Mouse (Mus musculus): Measurements from ENCODE around the gene Abhd10. TPM values are rescaled to one million over a fixed set of nuclear protein-coding genes. Genes with fewer than 3 reads are reported as not detected.

Abhd10 gene
- total RNA-seq, 1 experiment from 2014 or later, result 34.7 TPM

GRCm38 (mm10) chr16:45737880-45738279 lies 4.9 kb downstream of the Abhd10 start:
- peak; percentile 53 for ATAC-seq (replicated peaks; ENCODE audit: insufficient number of reproducible peaks, low FRiP score, low TSS enrichment, poor library complexity, severe bottlenecking)

GRCm38 (mm10) chr16:45736724-45737123 lies 6.0 kb downstream of the Abhd10 start:
- no peak for ATAC-seq (replicated peaks; ENCODE audit: insufficient number of reproducible peaks, low FRiP score, low TSS enrichment, poor library complexity, severe bottlenecking)

- no peak for ATAC-seq (replicated peaks; ENCODE audit: insufficient number of reproducible peaks, low FRiP score, low TSS enrichment, poor library complexity, severe bottlenecking)
Measured at GRCm38 (mm10) chr16:45729163-45729562, 13.6 kb downstream of the Abhd10 start.

GRCm38 (mm10) chr16:45724742-45725102 lies 18.0 kb downstream of the Abhd10 start:
- no peak for ATAC-seq (replicated peaks; ENCODE audit: insufficient number of reproducible peaks, low FRiP score, low TSS enrichment, poor library complexity, severe bottlenecking)

GRCm38 (mm10) chr16:45724061-45724741 lies 18.6 kb downstream of the Abhd10 start, which contains the start of gene Tagln3:
Tagln3 (minus strand) TSS chr16:45724608.
- ATAC-seq (replicated peaks; ENCODE audit: insufficient number of reproducible peaks, low FRiP score, low TSS enrichment, poor library complexity, severe bottlenecking), result no peak

GRCm38 (mm10) chr16:45723172-45723901 lies 19.4 kb downstream of the Abhd10 start:
- ATAC-seq (replicated peaks; ENCODE audit: insufficient number of reproducible peaks, low FRiP score, low TSS enrichment, poor library complexity, severe bottlenecking), result no peak

- ATAC-seq (replicated peaks; ENCODE audit: insufficient number of reproducible peaks, low FRiP score, low TSS enrichment, poor library complexity, severe bottlenecking), result no peak
Measured at GRCm38 (mm10) chr16:45722460-45722951, 20.2 kb downstream of the Abhd10 start.

GRCm38 (mm10) chr16:45720022-45720630 lies 22.6 kb downstream of the Abhd10 start:
- ATAC-seq (replicated peaks; ENCODE audit: insufficient number of reproducible peaks, low FRiP score, low TSS enrichment, poor library complexity, severe bottlenecking), result no peak

GRCm38 (mm10) chr16:45718296-45718695 lies 24.5 kb downstream of the Abhd10 start:
- ATAC-seq (replicated peaks; ENCODE audit: insufficient number of reproducible peaks, low FRiP score, low TSS enrichment, poor library complexity, severe bottlenecking), result no peak

- no peak for ATAC-seq (replicated peaks; ENCODE audit: insufficient number of reproducible peaks, low FRiP score, low TSS enrichment, poor library complexity, severe bottlenecking)
Measured at GRCm38 (mm10) chr16:45714489-45715150, 28.1 kb downstream of the Abhd10 start.

GRCm38 (mm10) chr16:45713878-45714277 lies 28.9 kb downstream of the Abhd10 start:
- ATAC-seq (replicated peaks; ENCODE audit: insufficient number of reproducible peaks, low FRiP score, low TSS enrichment, poor library complexity, severe bottlenecking), result no peak

- ATAC-seq (replicated peaks; ENCODE audit: insufficient number of reproducible peaks, low FRiP score, low TSS enrichment, poor library complexity, severe bottlenecking), result no peak
Measured at GRCm38 (mm10) chr16:45713261-45713660, 29.5 kb downstream of the Abhd10 start.

- no peak for ATAC-seq (replicated peaks; ENCODE audit: insufficient number of reproducible peaks, low FRiP score, low TSS enrichment, poor library complexity, severe bottlenecking)
Measured at GRCm38 (mm10) chr16:45711263-45711662, 31.5 kb downstream of the Abhd10 start.

- ATAC-seq (replicated peaks; ENCODE audit: insufficient number of reproducible peaks, low FRiP score, low TSS enrichment, poor library complexity, severe bottlenecking), result no peak
Measured at GRCm38 (mm10) chr16:45699301-45699700, 43.5 kb downstream of the Abhd10 start.

GRCm38 (mm10) chr16:45697996-45698395 lies 44.8 kb downstream of the Abhd10 start:
- ATAC-seq (replicated peaks; ENCODE audit: insufficient number of reproducible peaks, low FRiP score, low TSS enrichment, poor library complexity, severe bottlenecking), result no peak

GRCm38 (mm10) chr16:45695445-45696160 lies 47.2 kb downstream of the Abhd10 start:
- ATAC-seq (replicated peaks; ENCODE audit: insufficient number of reproducible peaks, low FRiP score, low TSS enrichment, poor library complexity, severe bottlenecking), result no peak

- ATAC-seq (replicated peaks; ENCODE audit: insufficient number of reproducible peaks, low FRiP score, low TSS enrichment, poor library complexity, severe bottlenecking), result no peak
Measured at GRCm38 (mm10) chr16:45693558-45693957, 49.2 kb downstream of the Abhd10 start, which contains the start of gene Tmprss7. Tmprss7 (minus strand) TSS chr16:45693658.

GRCm38 (mm10) chr16:45692851-45693250 lies 49.9 kb downstream of the Abhd10 start:
- ATAC-seq (replicated peaks; ENCODE audit: insufficient number of reproducible peaks, low FRiP score, low TSS enrichment, poor library complexity, severe bottlenecking), result no peak
